In genomic region chr15:69695639-69696205, GRCm38 (mm10) we compare ENCODE assay signal across 31 mouse cellular contexts.
DNase-seq lines count a peak whose midpoint lies in the region; ATAC-seq lines count a peak whose summit lies in the region.
"Had no signal": no experiment of that assay in that cellular context is flagged by ENCODE, and none has a peak within 500 bp of the region (broad histone marks: within the 10 kb centered on the region; RNA-seq: fewer than 3 reads in every experiment).

No protein-coding gene starts in this region.

- no peaks in the 10 kb centered on the region for H3K36me3 ChIP-seq in hindbrain, embryonic 11.5 days (ENCODE audit: control insufficient read depth, insufficient read depth, low read length)
- H3K36me3 ChIP-seq: embryonic facial prominence, embryonic 13.5 days; G1E; heart, embryonic 15.5 days; limb, embryonic 12.5 days; neural tube, embryonic 15.5 days had no signal

- no peaks in the 10 kb centered on the region for H3K9me3 ChIP-seq in hindbrain, embryonic 11.5 days (ENCODE audit: control insufficient read depth, low read length)
- H3K9me3 ChIP-seq: embryonic facial prominence, embryonic 13.5 days; forebrain, embryonic 13.5 days; G1E; heart, embryonic 15.5 days; limb, embryonic 12.5 days; neural tube, embryonic 15.5 days had no signal

- ATAC-seq in hindbrain, embryonic 11.5 days (ENCODE audit: low FRiP score), result no peak
- ATAC-seq: forebrain, embryonic 13.5 days; hindbrain, embryonic 16.5 days; intestine, embryonic 16.5 days; liver, postnatal 0 days; lung, postnatal 0 days; Patski had no signal

- no peak overlapping the region for H3K27ac ChIP-seq in hindbrain, embryonic 11.5 days (ENCODE audit: low read depth, low read length)
- H3K27ac ChIP-seq: embryonic facial prominence, embryonic 13.5 days; forebrain, embryonic 13.5 days; heart, embryonic 15.5 days; limb, embryonic 12.5 days; neural tube, embryonic 15.5 days had no signal

- H3K9ac ChIP-seq in hindbrain, embryonic 11.5 days (ENCODE audit: low read depth, low read length), result no peak overlapping the region
- H3K9ac ChIP-seq: embryonic facial prominence, embryonic 13.5 days; forebrain, embryonic 13.5 days; heart, embryonic 15.5 days; limb, embryonic 12.5 days; liver, postnatal 0 days; neural tube, embryonic 15.5 days had no signal

- H3K27me3 ChIP-seq in hindbrain, embryonic 11.5 days (ENCODE audit: control insufficient read depth, insufficient read depth, low read length), result no peaks in the 10 kb centered on the region
- H3K27me3 ChIP-seq: CH12.LX; embryonic facial prominence, embryonic 13.5 days; forebrain, embryonic 13.5 days; heart, embryonic 15.5 days; limb, embryonic 12.5 days; neural tube, embryonic 15.5 days; Patski had no signal

- 93% methylated on average over 4 of the region's 4 CpGs for WGBS in hindbrain, embryonic 11.5 days

- H3K4me3 ChIP-seq in hindbrain, embryonic 11.5 days (ENCODE audit: low read depth, low read length), result no peak overlapping the region
- H3K4me3 ChIP-seq: embryonic facial prominence, embryonic 13.5 days; erythroblast, embryonic 14.5 days; forebrain, embryonic 13.5 days; heart, embryonic 15.5 days; limb, embryonic 12.5 days; neural tube, embryonic 15.5 days had no signal

- H3K4me1 ChIP-seq in hindbrain, embryonic 11.5 days (replicated peaks; ENCODE audit: control insufficient read depth, insufficient read depth, low read length), result no peaks in the 10 kb centered on the region
- H3K4me1 ChIP-seq: embryonic facial prominence, embryonic 13.5 days; forebrain, embryonic 13.5 days; heart, embryonic 15.5 days; limb, embryonic 12.5 days; neural tube, embryonic 15.5 days had no signal

- peak; percentile 26 to 58 for DNase-seq in frontal cortex, adult 2 months (ENCODE audit: extremely low spot score in 1 of 2, low spot score in 1 of 2)
- DNase-seq in frontal cortex, postnatal 10 days (ENCODE audit: low spot score in 2 of 2), result no peak
- DNase-seq in layer of hippocampus, adult 18-20 months (ENCODE audit: low spot score in 2 of 2), result peak; percentile 28 to 82
- DNase-seq in left cerebral cortex, adult 18-20 months (ENCODE audit: low spot score in 2 of 2), result peak; percentile 8 to 20
- peak; percentile 4 for DNase-seq in right cerebral cortex, postnatal 14 days
- DNase-seq in thymus, postnatal 14 days, result no peak
- no peak for DNase-seq in heart, adult 9 months (ENCODE audit: low spot score in 2 of 2)
- no peak for DNase-seq in hindbrain, embryonic 11.5 days (ENCODE audit: low spot score)
- DNase-seq: adrenal gland, adult 2 months; cerebellum, adult 11-12 months; cerebellum, postnatal 14 days; embryo, embryonic 11 days; heart, postnatal 4 days; kidney, adult 9 months; kidney, postnatal 14 days; liver, postnatal 0 days; thymus, postnatal 4 days had no signal

- no peak overlapping the region for H3K4me2 ChIP-seq in hindbrain, embryonic 11.5 days (replicated peaks; ENCODE audit: low read depth, low read length)
- H3K4me2 ChIP-seq: embryonic facial prominence, embryonic 13.5 days; forebrain, embryonic 13.5 days; heart, embryonic 15.5 days; limb, embryonic 12.5 days; liver, embryonic 11.5 days; midbrain, embryonic 11.5 days; neural tube, embryonic 15.5 days had no signal

Comparison
In these comparisons a context has a peak if more than half of its experiments do, and no peak if none do; other contexts are left out.
1. DNase-seq: peak in frontal cortex, adult 2 months (2 of 2), layer of hippocampus, adult 18-20 months (2 of 2), left cerebral cortex, adult 18-20 months (2 of 2) and right cerebral cortex, postnatal 14 days (single experiment); none in frontal cortex, postnatal 10 days (0 of 2), thymus, postnatal 14 days (single experiment), heart, adult 9 months (0 of 2) and hindbrain, embryonic 11.5 days (single experiment).